Mouse (Mus musculus) intestine, embryonic 15.5 days (tissue): ENCODE results near the gene Cfap54. TPM values are rescaled to one million over a fixed set of nuclear protein-coding genes. Genes with fewer than 3 reads are reported as not detected.

Experiments used
- ATAC-seq: fragments of 200-750 bp; cut with Nextera tagmentation; 2 replicates; pipeline ENCODE4 v1.8.0; 2017; ENCODE audit warnings: moderate TSS enrichment, moderate library complexity
- H3K27ac ChIP-seq: fragments of 300-500 bp; sonication (generic); 2 replicates; pipeline ENCODE4 v1.5.1; 2015; ENCODE audit warnings: mild to moderate bottlenecking, inconsistent platforms
- H3K27me3 ChIP-seq: fragments of 300-500 bp; sonication (generic); replicated peaks from 2 replicates; pipeline ENCODE4 v1.6.1; 2015; ENCODE audit warnings: inconsistent platforms
- H3K36me3 ChIP-seq: fragments of 300-500 bp; sonication (generic); 2 replicates; pipeline ENCODE4 v1.6.1; 2015; ENCODE audit warnings: inconsistent platforms
- H3K4me1 ChIP-seq: fragments of 300-500 bp; sonication (generic); replicated peaks from 2 replicates; pipeline ENCODE4 v1.6.1; 2015; ENCODE audit warnings: inconsistent platforms
- H3K4me2 ChIP-seq: fragments of 300-500 bp; sonication (generic); replicated peaks from 2 replicates; pipeline ENCODE4 v1.6.1; 2015; ENCODE audit warnings: mild to moderate bottlenecking, inconsistent platforms
- H3K4me3 ChIP-seq: fragments of 300-500 bp; sonication (generic); replicated peaks from 2 replicates; pipeline ENCODE4 v1.5.1; 2015; ENCODE audit warnings: inconsistent platforms
- H3K9ac ChIP-seq: fragments of 300-500 bp; sonication (generic); 2 replicates; pipeline ENCODE4 v1.6.1; 2015; ENCODE audit warnings: inconsistent platforms
- H3K9me3 ChIP-seq: fragments of 300-500 bp; sonication (generic); 2 replicates; pipeline ENCODE4 v1.6.1; 2016; ENCODE audit warnings: inconsistent platforms
- WGBS: fragments of 180-500 bp; shearing (Covaris S2); methylation state at CpG from one replicate; pipeline ENCODE4 v1.1.7; 2015; 5-methylcytosine and 5-hydroxymethylcytosine counted together
- polyA plus RNA-seq: library from polyadenylated mRNA; unstranded; fragments of >200 nt; fragmentation: Nextera tagmentation; extraction: Ambion mirVana; gene quantifications from 2 replicates; pipeline ENCODE4 v1.2.1, GENCODE M21; 2015

The Cfap54 gene
- polyA plus RNA-seq = 0.16 TPM in 2 replicates

- Histone ChIP-seq H3K9me3 (no peaks in the 10 kb centered on the region), H3K9ac (no peak within 1 kb of the TSS), H3K36me3 (no peaks in the 10 kb centered on the region), H3K4me3 (peak within 1 kb of the TSS; percentile 45), H3K27me3 (no peaks in the 10 kb centered on the region; the same call in 1 of the 2 replicates), H3K4me2 (peak within 1 kb of the TSS; percentile 76), H3K27ac (no peak within 1 kb of the TSS), H3K4me1 (no peaks in the 10 kb centered on the region)
- ATAC-seq = peak; percentile 95
- WGBS = 1% methylated on average over 34 of the region's 34 CpGs
Measured at GRCm38 (mm10) chr10:93081133-93081779, at the start of gene Cfap54. Gene Cfap54 (minus strand): TSS chr10:93081618.

GRCm38 (mm10) chr10:93130456-93130940 is 49.1 kb upstream of the Cfap54 start:
- Histone ChIP-seq H3K9ac (no peak overlapping the region), H3K4me1 (no peaks in the 10 kb centered on the region), H3K4me3 (no peak overlapping the region), H3K27me3 (no peaks in the 10 kb centered on the region), H3K9me3 (no peaks in the 10 kb centered on the region), H3K36me3 (no peaks in the 10 kb centered on the region), H3K27ac (peak overlapping the region; percentile 48; the same call in 1 of the 2 replicates), H3K4me2 (no peak overlapping the region)
- WGBS = 54% methylated on average over 10 of the region's 10 CpGs
- ATAC-seq = no peak

GRCm38 (mm10) chr10:93129904-93130455 is 48.6 kb upstream of the Cfap54 start:
- no peaks in the 10 kb centered on the region for H3K9me3 ChIP-seq
- H3K27ac ChIP-seq = no peak overlapping the region
- no peak for ATAC-seq
- no peaks in the 10 kb centered on the region for H3K27me3 ChIP-seq
- no peak overlapping the region for H3K4me3 ChIP-seq
- WGBS = 76% methylated on average over 9 of the region's 9 CpGs
- H3K4me2 ChIP-seq = no peak overlapping the region
- H3K4me1 ChIP-seq = no peaks in the 10 kb centered on the region
- H3K9ac ChIP-seq = no peak overlapping the region
- H3K36me3 ChIP-seq = no peaks in the 10 kb centered on the region

- Histone ChIP-seq H3K4me3 (no peak overlapping the region), H3K27me3 (no peaks in the 10 kb centered on the region), H3K9me3 (no peaks in the 10 kb centered on the region), H3K27ac (no peak overlapping the region), H3K4me1 (no peaks in the 10 kb centered on the region), H3K36me3 (no peaks in the 10 kb centered on the region), H3K4me2 (no peak overlapping the region), H3K9ac (no peak overlapping the region)
- no peak for ATAC-seq
- 78% methylated on average over 1 of the region's 1 CpGs for WGBS
Measured at GRCm38 (mm10) chr10:93129345-93129744, 47.9 kb upstream of the Cfap54 start.

GRCm38 (mm10) chr10:93128566-93128965 is 47.1 kb upstream of the Cfap54 start:
- no peak overlapping the region for H3K27ac ChIP-seq
- H3K4me2 ChIP-seq = no peak overlapping the region
- H3K9ac ChIP-seq = no peak overlapping the region
- no peaks in the 10 kb centered on the region for H3K4me1 ChIP-seq
- no peak for ATAC-seq
- H3K36me3 ChIP-seq = no peaks in the 10 kb centered on the region
- H3K27me3 ChIP-seq = no peaks in the 10 kb centered on the region
- 85% methylated on average over 2 of the region's 2 CpGs for WGBS
- no peaks in the 10 kb centered on the region for H3K9me3 ChIP-seq
- no peak overlapping the region for H3K4me3 ChIP-seq

GRCm38 (mm10) chr10:93126025-93126424 is 44.6 kb upstream of the Cfap54 start:
- no peaks in the 10 kb centered on the region for H3K9me3 ChIP-seq
- no peaks in the 10 kb centered on the region for H3K27me3 ChIP-seq
- ATAC-seq = no peak
- no peaks in the 10 kb centered on the region for H3K36me3 ChIP-seq
- no peaks in the 10 kb centered on the region for H3K4me1 ChIP-seq
- H3K9ac ChIP-seq = no peak overlapping the region
- H3K27ac ChIP-seq = no peak overlapping the region
- H3K4me2 ChIP-seq = no peak overlapping the region
- no peak overlapping the region for H3K4me3 ChIP-seq
- WGBS = 48% methylated on average over 3 of the region's 3 CpGs

GRCm38 (mm10) chr10:93123957-93124613 is 42.7 kb upstream of the Cfap54 start:
- Histone ChIP-seq H3K4me3 (no peak overlapping the region), H3K4me2 (0 out of 2 replicates have a peak overlapping the region, but pooled peaks have one; percentile 15), H3K27me3 (no peaks in the 10 kb centered on the region), H3K36me3 (no peaks in the 10 kb centered on the region), H3K9me3 (no peaks in the 10 kb centered on the region), H3K4me1 (no peaks in the 10 kb centered on the region), H3K9ac (no peak overlapping the region), H3K27ac (peak overlapping the region; percentile 60; the same call in 1 of the 2 replicates)
- 51% methylated on average over 12 of the region's 12 CpGs for WGBS
- ATAC-seq = no peak

GRCm38 (mm10) chr10:93123310-93123709 is 41.9 kb upstream of the Cfap54 start:
- no peak for ATAC-seq
- H3K9ac ChIP-seq = no peak overlapping the region
- H3K4me2 ChIP-seq = no peak overlapping the region
- WGBS = 79% methylated on average over 4 of the region's 4 CpGs
- peak overlapping the region; percentile 60; the same call in 1 of the 2 replicates for H3K27ac ChIP-seq
- no peak overlapping the region for H3K4me3 ChIP-seq
- H3K9me3 ChIP-seq = no peaks in the 10 kb centered on the region
- H3K4me1 ChIP-seq = no peaks in the 10 kb centered on the region
- H3K27me3 ChIP-seq = no peaks in the 10 kb centered on the region
- no peaks in the 10 kb centered on the region for H3K36me3 ChIP-seq

- no peaks in the 10 kb centered on the region for H3K4me1 ChIP-seq
- no peak overlapping the region for H3K9ac ChIP-seq
- H3K36me3 ChIP-seq = no peaks in the 10 kb centered on the region
- H3K27me3 ChIP-seq = no peaks in the 10 kb centered on the region
- H3K4me3 ChIP-seq = no peak overlapping the region
- H3K27ac ChIP-seq = no peak overlapping the region
- H3K9me3 ChIP-seq = no peaks in the 10 kb centered on the region
- 67% methylated on average over 12 of the region's 12 CpGs for WGBS
- no peak for ATAC-seq
- H3K4me2 ChIP-seq = no peak overlapping the region
Measured at GRCm38 (mm10) chr10:93122399-93123184, 41.2 kb upstream of the Cfap54 start.

GRCm38 (mm10) chr10:93121262-93121860 is 39.9 kb upstream of the Cfap54 start:
- Histone ChIP-seq H3K4me1 (no peaks in the 10 kb centered on the region), H3K4me3 (no peak overlapping the region), H3K9me3 (no peaks in the 10 kb centered on the region), H3K27ac (no peak overlapping the region), H3K9ac (no peak overlapping the region), H3K27me3 (no peaks in the 10 kb centered on the region), H3K36me3 (no peaks in the 10 kb centered on the region), H3K4me2 (no peak overlapping the region)
- WGBS = 95% methylated on average over 6 of the region's 6 CpGs
- no peak for ATAC-seq

- Histone ChIP-seq H3K27me3 (no peaks in the 10 kb centered on the region), H3K27ac (no peak overlapping the region), H3K36me3 (no peaks in the 10 kb centered on the region), H3K9me3 (no peaks in the 10 kb centered on the region), H3K4me3 (no peak overlapping the region), H3K9ac (no peak overlapping the region), H3K4me1 (no peaks in the 10 kb centered on the region), H3K4me2 (no peak overlapping the region)
- 73% methylated on average over 5 of the region's 5 CpGs for WGBS
- no peak for ATAC-seq
Measured at GRCm38 (mm10) chr10:93119809-93120208, 38.4 kb upstream of the Cfap54 start.

- Histone ChIP-seq H3K9ac (no peak overlapping the region), H3K36me3 (no peaks in the 10 kb centered on the region), H3K4me3 (no peak overlapping the region), H3K27me3 (no peaks in the 10 kb centered on the region), H3K27ac (no peak overlapping the region), H3K4me2 (no peak overlapping the region), H3K4me1 (no peaks in the 10 kb centered on the region), H3K9me3 (no peaks in the 10 kb centered on the region)
- 65% methylated on average over 3 of the region's 3 CpGs for WGBS
- no peak for ATAC-seq
Measured at GRCm38 (mm10) chr10:93116636-93117035, 35.2 kb upstream of the Cfap54 start.
